Mouse (Mus musculus): ENCODE results near the gene Robo3. TPM values are rescaled to one million over a fixed set of nuclear protein-coding genes. Genes with fewer than 3 reads are reported as not detected.

Gene Robo3
- polyA plus RNA-seq, 1 experiment from 2014 or later: 7.3 TPM

- Histone ChIP-seq H3K4me1 (ENCODE audit: control insufficient read depth, insufficient read depth, low read depth, low read length) (no peaks in the 10 kb centered on the region), H3K27me3 (replicated peaks; ENCODE audit: control insufficient read depth, insufficient read depth, low read length) (0 out of 2 replicates have a peak, but pooled peaks cover 1% of the 10 kb centered on the region), H3K9me3 (ENCODE audit: control insufficient read depth, low read length) (no peaks in the 10 kb centered on the region), H3K36me3 (ENCODE audit: control insufficient read depth, insufficient read depth, low read length) (no peaks in the 10 kb centered on the region), H3K4me3 (ENCODE audit: low read length) (no peak overlapping the region), H3K4me2 (ENCODE audit: low read length) (no peak overlapping the region), H3K27ac (ENCODE audit: low read depth, low read length) (no peak overlapping the region), H3K9ac (ENCODE audit: low read depth, low read length) (no peak overlapping the region)
- WGBS: 60% methylated on average over 2 of the region's 2 CpGs
- ATAC-seq: no peak
These were observed 42.2 kb downstream of the Robo3 start for GRCm38 (mm10) chr9:37390891-37391290.

GRCm38 (mm10) chr9:37384284-37385182 is 48.5 kb downstream of the Robo3 start:
- Histone ChIP-seq H3K9ac (ENCODE audit: low read depth, low read length) (peak overlapping the region; percentile 89), H3K36me3 (ENCODE audit: control insufficient read depth, insufficient read depth, low read length) (no peaks in the 10 kb centered on the region), H3K27ac (ENCODE audit: low read depth, low read length) (peak overlapping the region; percentile 71), H3K9me3 (ENCODE audit: control insufficient read depth, low read length) (no peaks in the 10 kb centered on the region), H3K4me2 (ENCODE audit: low read length) (peak overlapping the region; percentile 84), H3K4me1 (ENCODE audit: control insufficient read depth, insufficient read depth, low read depth, low read length) (0 out of 2 replicates have a peak, but pooled peaks cover 4% of the 10 kb centered on the region), H3K27me3 (replicated peaks; ENCODE audit: control insufficient read depth, insufficient read depth, low read length) (peaks cover 2% of the 10 kb centered on the region; the same call in 1 of the 2 replicates), H3K4me3 (ENCODE audit: low read length) (peak overlapping the region; percentile 56)
- ATAC-seq: peak; percentile 91
- WGBS: 7% methylated on average over 49 of the region's 54 CpGs

DNA sequence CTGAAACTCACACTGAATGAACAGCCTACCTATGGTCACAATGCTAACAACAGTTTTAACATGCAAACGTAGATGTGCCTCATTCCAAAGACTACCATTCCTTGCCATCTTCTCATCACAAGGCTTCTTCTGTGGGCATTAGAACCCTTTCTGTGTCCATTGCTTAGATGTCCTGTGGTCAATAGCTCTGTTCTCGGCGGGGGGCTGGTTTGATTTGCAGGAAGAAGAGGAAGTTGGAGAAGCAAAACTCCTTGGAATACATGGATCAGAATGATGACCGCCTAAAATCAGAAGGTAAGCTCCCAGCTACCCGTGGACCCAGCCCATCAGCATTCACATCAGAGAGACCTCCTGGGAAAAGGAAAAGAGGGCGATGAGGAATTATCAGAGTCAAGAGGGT is 49.9 kb downstream of the Robo3 start:
- Histone ChIP-seq H3K4me1 (ENCODE audit: control insufficient read depth, insufficient read depth, low read depth, low read length) (0 out of 2 replicates have a peak, but pooled peaks cover 4% of the 10 kb centered on the region), H3K9me3 (ENCODE audit: control insufficient read depth, low read length) (no peaks in the 10 kb centered on the region), H3K4me2 (ENCODE audit: low read length) (no peak overlapping the region), H3K9ac (ENCODE audit: low read depth, low read length) (no peak overlapping the region), H3K27ac (ENCODE audit: low read depth, low read length) (no peak overlapping the region), H3K27me3 (replicated peaks; ENCODE audit: control insufficient read depth, insufficient read depth, low read length) (peaks cover 2% of the 10 kb centered on the region; the same call in 1 of the 2 replicates), H3K36me3 (ENCODE audit: control insufficient read depth, insufficient read depth, low read length) (no peaks in the 10 kb centered on the region), H3K4me3 (ENCODE audit: low read length) (no peak overlapping the region)
- WGBS: 96% methylated on average over 6 of the region's 6 CpGs
- ATAC-seq: no peak

DNA sequence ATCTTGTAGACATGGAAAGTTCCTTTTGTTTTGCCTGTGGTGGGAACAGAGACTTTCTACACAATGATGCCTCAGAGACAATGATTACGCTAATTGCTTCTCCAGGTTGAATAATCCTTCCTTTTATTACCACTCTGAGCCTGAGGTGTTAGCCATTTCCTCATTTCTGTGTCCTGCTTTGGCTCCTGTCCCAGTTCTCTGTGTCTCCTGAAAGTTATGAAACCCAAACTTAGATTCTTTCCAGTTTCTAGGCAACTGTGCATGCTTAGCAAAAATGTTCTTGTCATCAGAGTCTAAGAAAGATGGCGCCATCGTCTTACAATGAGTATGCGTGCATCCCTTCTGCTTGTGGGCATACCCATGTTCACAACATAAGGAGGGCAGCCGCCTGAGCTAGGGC is 57.3 kb downstream of the Robo3 start:
- no peaks in the 10 kb centered on the region for H3K36me3 ChIP-seq (ENCODE audit: control insufficient read depth, insufficient read depth, low read length)
- WGBS: 78% methylated on average over 5 of the region's 5 CpGs
- H3K27me3 ChIP-seq (replicated peaks; ENCODE audit: control insufficient read depth, insufficient read depth, low read length): no peaks in the 10 kb centered on the region
- no peak for ATAC-seq
- H3K9ac ChIP-seq (ENCODE audit: low read depth, low read length): no peak overlapping the region
- no peaks in the 10 kb centered on the region for H3K4me1 ChIP-seq (ENCODE audit: control insufficient read depth, insufficient read depth, low read depth, low read length)
- no peaks in the 10 kb centered on the region for H3K9me3 ChIP-seq (ENCODE audit: control insufficient read depth, low read length)
- H3K27ac ChIP-seq (ENCODE audit: low read depth, low read length): no peak overlapping the region
- no peak overlapping the region for H3K4me2 ChIP-seq (ENCODE audit: low read length)
- no peak overlapping the region for H3K4me3 ChIP-seq (ENCODE audit: low read length)

- 84% methylated on average over 7 of the region's 7 CpGs for WGBS
- Histone ChIP-seq H3K4me2 (ENCODE audit: low read length) (no peak overlapping the region), H3K9ac (ENCODE audit: low read depth, low read length) (no peak overlapping the region), H3K27ac (ENCODE audit: low read depth, low read length) (no peak overlapping the region), H3K4me3 (ENCODE audit: low read length) (no peak overlapping the region), H3K36me3 (ENCODE audit: control insufficient read depth, insufficient read depth, low read length) (no peaks in the 10 kb centered on the region), H3K27me3 (replicated peaks; ENCODE audit: control insufficient read depth, insufficient read depth, low read length) (no peaks in the 10 kb centered on the region), H3K9me3 (ENCODE audit: control insufficient read depth, low read length) (no peaks in the 10 kb centered on the region), H3K4me1 (ENCODE audit: control insufficient read depth, insufficient read depth, low read depth, low read length) (no peaks in the 10 kb centered on the region)
- no peak for ATAC-seq
These were observed 61.7 kb downstream of the Robo3 start for GRCm38 (mm10) chr9:37371232-37371801.

DNA sequence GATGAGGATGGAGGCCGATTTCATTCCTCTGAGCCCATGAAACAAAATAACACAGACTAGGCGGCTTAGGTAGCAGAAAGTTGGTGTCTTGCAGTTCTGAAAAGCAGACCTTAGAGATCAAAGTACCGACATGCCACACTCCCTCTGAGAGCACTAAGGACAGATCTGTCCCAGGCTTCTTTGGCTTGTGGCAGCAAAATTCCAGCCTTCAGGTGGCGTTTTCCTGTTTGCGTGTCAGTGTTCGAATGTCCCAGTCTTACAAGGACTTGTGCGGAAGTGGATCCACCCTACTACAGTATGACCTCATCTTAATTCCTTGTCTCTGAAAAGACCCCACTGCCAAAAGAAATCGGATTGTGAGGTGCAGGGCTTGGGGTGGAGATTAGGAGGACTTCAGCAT is 64.2 kb downstream of the Robo3 start:
- no peak for ATAC-seq
- H3K27me3 ChIP-seq (replicated peaks; ENCODE audit: control insufficient read depth, insufficient read depth, low read length): no peaks in the 10 kb centered on the region
- H3K9ac ChIP-seq (ENCODE audit: low read depth, low read length): peak overlapping the region; percentile 24; the same call in 1 of the 2 replicates
- H3K36me3 ChIP-seq (ENCODE audit: control insufficient read depth, insufficient read depth, low read length): no peaks in the 10 kb centered on the region
- WGBS: 74% methylated on average over 8 of the region's 8 CpGs
- no peaks in the 10 kb centered on the region for H3K4me1 ChIP-seq (ENCODE audit: control insufficient read depth, insufficient read depth, low read depth, low read length)
- H3K9me3 ChIP-seq (ENCODE audit: control insufficient read depth, low read length): no peaks in the 10 kb centered on the region
- peak overlapping the region; percentile 9 for H3K4me2 ChIP-seq (ENCODE audit: low read length)
- peak overlapping the region; percentile 31 for H3K4me3 ChIP-seq (ENCODE audit: low read length)
- H3K27ac ChIP-seq (ENCODE audit: low read depth, low read length): peak overlapping the region; percentile 42

- Histone ChIP-seq H3K27me3 (replicated peaks; ENCODE audit: control insufficient read depth, insufficient read depth, low read length) (no peaks in the 10 kb centered on the region), H3K4me3 (ENCODE audit: low read length) (peak overlapping the region; percentile 31), H3K36me3 (ENCODE audit: control insufficient read depth, insufficient read depth, low read length) (no peaks in the 10 kb centered on the region), H3K4me2 (ENCODE audit: low read length) (peak overlapping the region; percentile 9), H3K27ac (ENCODE audit: low read depth, low read length) (peak overlapping the region; percentile 80), H3K9me3 (ENCODE audit: control insufficient read depth, low read length) (no peaks in the 10 kb centered on the region), H3K9ac (ENCODE audit: low read depth, low read length) (peak overlapping the region; percentile 24; the same call in 1 of the 2 replicates), H3K4me1 (ENCODE audit: control insufficient read depth, insufficient read depth, low read depth, low read length) (no peaks in the 10 kb centered on the region)
- no peak for ATAC-seq
- 83% methylated on average over 11 of the region's 11 CpGs for WGBS
These were observed 64.8 kb downstream of the Robo3 start for GRCm38 (mm10) chr9:37368081-37368830.

DNA sequence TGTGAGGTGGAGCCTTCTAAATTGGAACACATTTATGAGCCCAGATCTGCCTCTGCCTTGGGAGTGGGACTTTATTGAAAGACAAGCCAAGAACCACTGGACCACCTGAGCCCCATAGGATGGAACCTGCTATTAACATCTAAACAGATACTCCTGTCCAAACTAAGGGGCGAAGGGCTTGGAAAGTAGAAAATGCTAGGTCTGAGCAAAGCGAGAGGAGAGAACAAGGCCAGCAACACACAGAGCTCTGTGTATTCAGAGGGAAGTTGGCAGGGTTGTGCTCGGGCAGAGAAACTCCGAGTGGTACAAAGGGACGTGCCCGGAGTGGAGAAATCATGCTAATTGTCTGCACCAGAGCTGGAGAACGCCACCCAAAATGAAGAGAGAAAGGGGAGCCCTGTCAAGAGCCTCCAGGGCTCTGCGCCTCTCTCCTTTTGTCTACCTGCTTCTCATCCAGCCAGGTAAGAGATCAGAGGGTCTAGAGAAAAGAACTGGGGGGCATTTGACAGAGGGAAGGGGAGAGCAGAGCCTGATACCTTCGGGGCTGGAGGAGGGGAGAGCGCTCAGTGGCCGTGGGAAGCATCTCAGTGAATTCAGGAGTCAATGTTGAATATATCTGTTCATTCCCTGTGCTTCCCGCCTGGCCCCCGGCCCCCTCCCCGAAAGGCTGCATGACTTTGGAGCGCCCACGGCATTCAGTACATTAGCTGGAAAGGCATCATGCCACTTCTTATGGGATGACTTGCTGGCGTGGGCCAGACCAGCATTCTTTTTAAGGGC is 65.6 kb downstream of the Robo3 start, which contains the start of gene Hepacam:
Hepacam (plus strand) TSS at position 51 of the 780 bp plus-strand sequence.
- Histone ChIP-seq H3K4me2 (ENCODE audit: low read length) (no peak within 1 kb of the TSS), H3K27me3 (replicated peaks; ENCODE audit: control insufficient read depth, insufficient read depth, low read length) (no peaks in the 10 kb centered on the region), H3K9me3 (ENCODE audit: control insufficient read depth, low read length) (no peaks in the 10 kb centered on the region), H3K9ac (ENCODE audit: low read depth, low read length) (0 out of 2 replicates have a peak within 1 kb of the TSS, but pooled peaks have one; percentile 1), H3K4me1 (ENCODE audit: control insufficient read depth, insufficient read depth, low read depth, low read length) (no peaks in the 10 kb centered on the region), H3K27ac (ENCODE audit: low read depth, low read length) (peak within 1 kb of the TSS; percentile 80), H3K4me3 (ENCODE audit: low read length) (peak within 1 kb of the TSS; percentile 31), H3K36me3 (ENCODE audit: control insufficient read depth, insufficient read depth, low read length) (no peaks in the 10 kb centered on the region)
- WGBS: 71% methylated on average over 17 of the region's 17 CpGs
- ATAC-seq: peak; percentile 95
